Mouse (Mus musculus) hindbrain, postnatal 0 days (tissue): ENCODE measurements at regions not wholly inside any gene's neighbourhood (a gene's known extent, or its start where the extent isn't known, plus 50 kb on each side); places are given as distances from the start of the nearest gene placed in this dataset.

Experiments used
- ATAC-seq: fragments of 200-750 bp; cut with Nextera tagmentation; 2 replicates; pipeline ENCODE4 v1.8.0; 2017; ENCODE audit warnings: mild to moderate bottlenecking, moderate TSS enrichment, moderate library complexity
- DNase-seq: peaks from one replicate; pipeline ENCODE4 v3.0.0-alpha.2; 2015; ENCODE audit warnings: low spot score
- H3K27ac ChIP-seq: fragments of 300-500 bp; sonication (generic); 2 replicates; pipeline ENCODE4 v1.5.1; 2014; ENCODE audit warnings: mild to moderate bottlenecking
- H3K27me3 ChIP-seq: fragments of 300-500 bp; sonication (generic); 2 replicates; pipeline ENCODE4 v1.6.1; 2014; ENCODE audit warnings: low read length, mixed read lengths; ENCODE audit not compliant: insufficient read depth
- H3K36me3 ChIP-seq: fragments of 300-500 bp; sonication (generic); 2 replicates; pipeline ENCODE4 v1.6.1; 2014; ENCODE audit warnings: low read length, mixed read lengths; ENCODE audit not compliant: insufficient read depth
- H3K4me1 ChIP-seq: fragments of 300-500 bp; sonication (generic); 2 replicates; pipeline ENCODE4 v1.6.1; 2014; ENCODE audit warnings: antibody characterized with exemption, low read length, mixed read lengths; ENCODE audit not compliant: insufficient read depth
- H3K4me2 ChIP-seq: fragments of 300-500 bp; sonication (generic); 2 replicates; pipeline ENCODE4 v1.6.1; 2014; ENCODE audit warnings: low read depth, mild to moderate bottlenecking, low read length, moderate library complexity, mixed read lengths
- H3K4me3 ChIP-seq: fragments of 300-500 bp; sonication (generic); 2 replicates; pipeline ENCODE4 v1.5.1; 2014; ENCODE audit warnings: low read length
- H3K9ac ChIP-seq: fragments of 300-500 bp; sonication (generic); replicated peaks from 2 replicates; pipeline ENCODE4 v1.6.1; 2014; ENCODE audit warnings: mild to moderate bottlenecking, low read length, moderate library complexity, mixed read lengths
- H3K9me3 ChIP-seq: fragments of 300-500 bp; sonication (generic); 2 replicates; pipeline ENCODE4 v1.6.1; 2016; ENCODE audit warnings: low read length, mixed read lengths
- CTCF ChIP-seq: IDR thresholded peaks from 2 replicates; pipeline ENCODE4 v1.5.1; 2016; ENCODE audit warnings: antibody characterized with exemption, control low read depth, low read depth
- WGBS: fragments of 180-500 bp; shearing (Covaris S2); extraction: QIAGEN DNeasy Blood & Tissue Kit; methylation state at CpG from one replicate; pipeline ENCODE4 v1.1.7; 2014; 5-methylcytosine and 5-hydroxymethylcytosine counted together

DNA sequence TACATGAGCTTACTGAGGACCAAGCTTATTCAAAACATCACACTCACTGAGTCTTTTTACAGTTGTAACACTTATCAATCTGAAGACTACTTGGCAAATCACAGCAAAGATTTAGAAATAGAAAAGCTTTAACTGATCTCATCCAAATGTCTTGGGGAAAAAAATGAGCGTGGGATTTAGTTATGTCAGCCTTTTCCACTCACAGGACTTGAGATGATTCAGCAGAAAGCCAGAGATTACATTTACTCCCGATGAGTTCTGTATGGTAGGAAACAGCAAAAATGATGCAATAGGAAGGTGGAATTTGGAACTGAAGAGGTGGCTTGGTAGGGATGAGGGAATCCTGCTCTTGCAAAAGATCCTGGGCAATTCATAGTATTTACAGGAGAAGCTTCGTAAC lies 831.0 kb downstream of the Galc start:
- DNase-seq (no peak), ATAC-seq (no peak)
- Histone ChIP-seq H3K36me3 (no peaks in the 10 kb centered on the region), H3K27me3 (no peaks in the 10 kb centered on the region), H3K4me3 (no peak overlapping the region), H3K27ac (no peak overlapping the region), H3K4me1 (no peaks in the 10 kb centered on the region), H3K9ac (no peak overlapping the region), H3K4me2 (no peak overlapping the region), H3K9me3 (no peaks in the 10 kb centered on the region)
- TF ChIP-seq CTCF = no peak
- WGBS = 88% methylated on average over 3 of the region's 3 CpGs

DNA sequence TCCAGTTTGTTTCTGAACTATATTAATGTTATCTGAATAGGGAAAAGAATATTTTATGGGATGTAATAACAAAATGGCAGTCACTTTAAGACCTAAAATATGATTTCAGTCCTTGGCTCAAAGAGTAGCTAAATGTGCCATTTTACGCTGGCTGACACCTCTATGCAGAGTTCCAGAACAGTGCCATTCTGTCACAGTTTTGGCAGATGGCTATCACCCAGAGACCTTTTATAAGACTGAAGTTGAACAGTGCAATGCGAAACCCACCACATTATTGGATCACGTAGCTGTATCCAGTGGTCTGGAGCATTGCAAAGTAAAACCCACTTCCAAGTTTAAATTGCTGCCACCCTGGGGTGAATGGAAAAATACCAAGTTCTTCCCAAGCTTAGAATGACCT lies 834.5 kb downstream of the Galc start:
- Histone ChIP-seq H3K36me3 (no peaks in the 10 kb centered on the region), H3K9me3 (no peaks in the 10 kb centered on the region), H3K9ac (no peak overlapping the region), H3K27ac (no peak overlapping the region), H3K4me3 (no peak overlapping the region), H3K27me3 (no peaks in the 10 kb centered on the region), H3K4me1 (no peaks in the 10 kb centered on the region), H3K4me2 (no peak overlapping the region)
- TF ChIP-seq CTCF = no peak
- 73% methylated on average over 3 of the region's 3 CpGs for WGBS
- no peak for DNase-seq
- ATAC-seq = no peak

DNA sequence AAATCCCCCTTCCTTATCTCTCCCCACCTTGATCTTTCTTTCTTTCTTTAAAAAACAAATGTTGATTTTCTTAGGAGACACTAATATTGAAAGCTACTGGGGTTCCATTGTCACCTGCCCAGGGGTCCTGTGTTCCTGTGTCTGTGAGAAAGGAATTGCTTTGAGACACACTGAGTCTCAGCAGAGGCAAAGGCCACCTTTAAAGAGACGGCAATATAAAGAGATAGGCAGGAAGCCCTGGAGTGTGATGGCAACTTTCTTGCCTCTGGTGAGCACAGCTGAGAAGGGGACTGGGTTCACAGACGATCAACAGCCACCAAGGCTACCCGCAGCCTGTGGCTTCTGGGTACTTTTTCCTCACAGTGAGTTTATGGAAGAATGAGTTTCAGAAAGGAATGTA lies 855.8 kb downstream of the Galc start:
- H3K9me3 ChIP-seq = no peaks in the 10 kb centered on the region
- H3K36me3 ChIP-seq = no peaks in the 10 kb centered on the region
- no peak overlapping the region for H3K27ac ChIP-seq
- ATAC-seq (no peak), DNase-seq (no peak)
- H3K9ac ChIP-seq = no peak overlapping the region
- no peak overlapping the region for H3K4me3 ChIP-seq
- no peaks in the 10 kb centered on the region for H3K27me3 ChIP-seq
- H3K4me2 ChIP-seq = no peak overlapping the region
- WGBS = 15% methylated on average over 3 of the region's 3 CpGs
- TF ChIP-seq CTCF = no peak
- no peaks in the 10 kb centered on the region for H3K4me1 ChIP-seq

DNA sequence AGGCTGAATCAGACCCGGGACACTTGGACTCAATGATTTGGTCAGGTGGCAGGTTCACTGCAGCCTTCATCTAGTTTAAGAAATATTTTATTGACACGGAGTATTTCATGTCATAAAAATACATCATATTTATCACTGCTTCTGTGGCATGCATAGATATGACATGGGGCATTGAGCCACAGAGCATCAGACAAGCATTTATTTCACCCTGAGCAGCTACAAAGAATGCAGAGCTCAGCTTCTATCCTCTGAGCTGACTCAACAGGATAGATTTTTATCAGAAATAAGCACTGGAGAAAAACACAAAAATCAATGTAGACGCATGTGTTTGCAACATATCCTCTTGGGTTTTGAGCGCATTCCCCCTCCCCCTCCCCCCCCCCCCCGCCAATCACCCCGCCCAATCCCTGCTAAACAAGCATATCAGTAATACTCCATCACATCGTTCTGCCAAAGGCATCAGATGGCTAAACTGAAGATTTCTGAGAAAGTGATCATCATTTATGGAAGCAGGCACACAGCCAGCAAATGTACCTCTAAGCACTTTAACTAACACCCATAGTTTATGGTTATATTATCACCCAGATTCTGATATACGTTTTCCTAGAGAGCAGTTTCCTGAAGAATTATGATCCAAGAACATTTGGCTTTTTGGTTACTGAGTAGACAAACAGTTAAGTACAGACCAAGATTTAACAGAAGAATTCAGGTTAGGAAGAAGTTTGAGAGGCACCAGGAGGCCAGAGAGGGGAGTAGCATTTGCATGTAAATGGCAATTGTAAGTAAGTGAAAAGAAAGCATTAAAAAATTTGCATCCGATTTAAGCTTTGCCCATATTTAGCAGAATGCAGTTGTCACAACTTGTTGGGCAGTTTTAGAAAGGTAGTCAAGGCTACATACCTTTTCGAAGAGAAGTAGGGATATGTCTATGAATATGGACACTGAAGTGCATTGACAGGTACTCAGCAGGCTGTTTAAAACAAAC lies 856.6 kb downstream of the Galc start:
- no peaks in the 10 kb centered on the region for H3K9me3 ChIP-seq
- DNase-seq (no peak), ATAC-seq (no peak)
- no peak overlapping the region for H3K4me2 ChIP-seq
- H3K27me3 ChIP-seq = no peaks in the 10 kb centered on the region
- no peak for TF ChIP-seq CTCF
- no peak overlapping the region for H3K4me3 ChIP-seq
- H3K36me3 ChIP-seq = no peaks in the 10 kb centered on the region
- H3K4me1 ChIP-seq = no peaks in the 10 kb centered on the region
- no peak overlapping the region for H3K9ac ChIP-seq
- WGBS = 20% methylated on average over 9 of the region's 10 CpGs
- no peak overlapping the region for H3K27ac ChIP-seq

DNA sequence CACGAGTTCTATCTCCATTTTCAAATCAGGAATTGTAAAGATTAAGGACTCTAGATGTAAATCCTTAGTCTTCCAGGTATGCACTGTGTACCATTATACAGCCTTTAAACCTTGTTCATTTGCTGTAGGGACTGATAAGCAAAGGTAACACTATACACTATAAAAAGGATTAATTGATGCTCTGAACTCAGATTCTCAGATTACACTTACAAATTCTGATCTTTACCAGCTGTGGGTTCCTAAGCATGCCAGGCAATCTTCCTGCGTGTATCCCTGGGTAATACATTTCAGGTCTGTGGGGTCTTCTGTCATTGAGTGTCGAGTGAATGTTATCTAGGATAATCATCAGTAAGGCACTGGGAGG lies 860.7 kb downstream of the Galc start:
- Histone ChIP-seq H3K4me3 (no peak overlapping the region), H3K36me3 (no peaks in the 10 kb centered on the region), H3K9ac (no peak overlapping the region), H3K27me3 (no peaks in the 10 kb centered on the region), H3K4me2 (no peak overlapping the region), H3K4me1 (no peaks in the 10 kb centered on the region), H3K27ac (no peak overlapping the region), H3K9me3 (no peaks in the 10 kb centered on the region)
- TF ChIP-seq CTCF = no peak
- WGBS = 64% methylated on average over 3 of the region's 3 CpGs
- DNase-seq (no peak), ATAC-seq (no peak)

DNA sequence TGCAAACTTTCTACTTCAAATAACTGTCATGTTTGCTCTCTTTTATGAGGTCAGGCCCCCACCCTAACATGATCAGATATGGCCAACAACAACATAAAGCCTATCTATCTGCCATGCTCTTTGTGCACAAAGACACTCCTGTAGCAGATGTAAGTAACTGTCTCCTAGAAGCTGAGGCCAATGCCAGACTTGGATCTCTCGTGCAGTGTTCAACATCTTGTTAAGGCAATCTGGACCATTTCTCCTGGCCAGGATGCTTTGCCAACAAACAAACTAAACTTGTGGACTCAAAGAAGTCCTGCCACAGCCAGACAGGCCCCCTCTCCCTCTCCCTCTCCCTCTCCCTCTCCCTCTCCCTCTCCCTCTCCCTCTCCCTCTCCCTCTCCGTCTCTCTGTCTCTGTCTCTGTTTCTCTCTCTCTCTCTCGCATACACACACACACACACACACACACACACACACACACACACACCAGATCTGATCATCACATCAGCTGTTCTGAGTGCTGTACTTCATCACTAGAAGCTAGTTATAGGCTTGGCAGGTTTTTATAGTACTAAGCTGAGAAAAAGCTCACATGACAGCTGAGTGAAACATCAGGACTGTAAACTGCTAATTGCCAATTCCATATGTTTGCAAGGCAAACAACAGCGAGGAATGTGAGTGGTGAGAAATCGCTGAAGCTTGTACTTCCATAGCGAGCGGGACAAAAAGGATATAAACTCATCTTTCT lies 861.2 kb downstream of the Galc start:
- Histone ChIP-seq H3K4me2 (no peak overlapping the region), H3K4me1 (no peaks in the 10 kb centered on the region), H3K27me3 (no peaks in the 10 kb centered on the region), H3K36me3 (no peaks in the 10 kb centered on the region), H3K9ac (no peak overlapping the region), H3K9me3 (no peaks in the 10 kb centered on the region), H3K4me3 (no peak overlapping the region), H3K27ac (no peak overlapping the region)
- ATAC-seq (no peak), DNase-seq (no peak)
- 62% methylated on average over 5 of the region's 7 CpGs for WGBS
- TF ChIP-seq CTCF = no peak

DNA sequence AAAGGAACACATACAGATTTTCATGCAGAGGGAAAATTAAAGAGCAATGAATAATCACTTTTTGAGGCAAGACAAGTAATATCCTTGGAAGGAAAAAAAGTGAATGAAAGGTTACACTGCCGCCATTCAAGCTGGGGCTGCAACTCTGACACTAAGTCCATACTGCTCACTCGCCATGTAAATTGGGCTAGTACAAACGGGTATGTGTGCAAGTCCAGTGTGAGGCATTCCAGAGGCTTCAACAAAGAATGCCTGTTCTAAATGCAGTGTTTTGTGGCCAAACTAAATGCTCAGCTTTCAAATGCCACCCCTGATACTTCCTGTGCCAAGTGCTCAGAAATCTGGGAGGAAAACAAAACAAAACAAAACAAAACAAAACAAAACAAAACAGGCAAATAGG lies 897.5 kb downstream of the Galc start:
- no peak overlapping the region for H3K27ac ChIP-seq
- H3K4me3 ChIP-seq = no peak overlapping the region
- H3K9me3 ChIP-seq = no peaks in the 10 kb centered on the region; the same call in 1 of the 2 replicates
- no peak overlapping the region for H3K9ac ChIP-seq
- WGBS = 61% methylated on average over 3 of the region's 3 CpGs
- ATAC-seq (no peak), DNase-seq (no peak)
- no peaks in the 10 kb centered on the region for H3K4me1 ChIP-seq
- H3K4me2 ChIP-seq = no peak overlapping the region
- H3K36me3 ChIP-seq = no peaks in the 10 kb centered on the region
- no peak for TF ChIP-seq CTCF
- H3K27me3 ChIP-seq = no peaks in the 10 kb centered on the region
